Mouse (Mus musculus): ENCODE data around the gene Hist1h3f.

Hist1h3f gene

GRCm38 (mm10) chr13:23582219-23583056 is 38.6 kb downstream of the Hist1h3f start:
- 18% methylated on average over 6 of the region's 6 CpGs for WGBS

- under 1% methylated on average over 21 of the region's 21 CpGs for WGBS
Measured at GRCm38 (mm10) chr13:23585029-23585441, 41.2 kb downstream of the Hist1h3f start.

GRCm38 (mm10) chr13:23585442-23586098 is 41.7 kb downstream of the Hist1h3f start:
- under 1% methylated on average over 30 of the region's 36 CpGs for WGBS

GRCm38 (mm10) chr13:23586099-23586939 is 42.5 kb downstream of the Hist1h3f start:
- WGBS: 1% methylated on average over 22 of the region's 22 CpGs

- 4% methylated on average over 1 of the region's 1 CpGs for WGBS
Measured at GRCm38 (mm10) chr13:23586940-23587225, 43.0 kb downstream of the Hist1h3f start.

GRCm38 (mm10) chr13:23591206-23591605 is 47.4 kb downstream of the Hist1h3f start:
- 93% methylated on average over 7 of the region's 7 CpGs for WGBS

- WGBS: 97% methylated on average over 7 of the region's 7 CpGs
Measured at GRCm38 (mm10) chr13:23591886-23592285, 48.0 kb downstream of the Hist1h3f start.

- WGBS: 82% methylated on average over 7 of the region's 7 CpGs
Measured at GRCm38 (mm10) chr13:23592614-23593013, 48.8 kb downstream of the Hist1h3f start.

- WGBS: 75% methylated on average over 5 of the region's 5 CpGs
Measured at GRCm38 (mm10) chr13:23593051-23593770, 49.4 kb downstream of the Hist1h3f start.

Data from cerebral cortex, adult 2 months (tissue).